Comparison of ENCODE assay signal across 21 mouse cellular contexts in genomic region chr10:60077226-60077625, GRCm38 (mm10). TPM values are rescaled to one million over a fixed set of nuclear protein-coding genes. Genes with fewer than 3 reads are reported as not detected.
DNase-seq lines count a peak whose midpoint lies in the region; ATAC-seq lines count a peak whose summit lies in the region.
"Had no signal": no experiment of that assay in that cellular context is flagged by ENCODE, and none has a peak within 500 bp of the region (broad histone marks: within the 10 kb centered on the region; RNA-seq: fewer than 3 reads in every experiment).

No protein-coding gene starts in this region.

- no peaks in the 10 kb centered on the region for H3K27me3 ChIP-seq in erythroblast, embryonic 14.5 days (ENCODE audit: control insufficient read depth)
- H3K27me3 ChIP-seq in megakaryocyte, embryonic 14.5 days (replicated peaks): no peaks in the 10 kb centered on the region
- no peaks in the 10 kb centered on the region for H3K27me3 ChIP-seq in liver, embryonic 16.5 days (ENCODE audit: control insufficient read depth, insufficient read depth, low read depth, low read length)
- H3K27me3 ChIP-seq: forebrain, embryonic 12.5 days; Patski had no signal

- no peaks in the 10 kb centered on the region for H3K9me3 ChIP-seq in erythroblast, embryonic 14.5 days (ENCODE audit: control insufficient read depth, low read length)
- no peaks in the 10 kb centered on the region for H3K9me3 ChIP-seq in megakaryocyte, embryonic 14.5 days
- no peaks in the 10 kb centered on the region for H3K9me3 ChIP-seq in liver, embryonic 16.5 days (replicated peaks; ENCODE audit: control insufficient read depth, low read length)
- H3K9me3 ChIP-seq: embryonic facial prominence, embryonic 10.5 days; forebrain, embryonic 12.5 days; heart, embryonic 12.5 days; hindbrain, embryonic 10.5 days had no signal

- peaks cover 5% of the 10 kb centered on the region for H3K36me3 ChIP-seq in erythroblast, embryonic 14.5 days (ENCODE audit: control insufficient read depth)
- peaks cover 33% of the 10 kb centered on the region for H3K36me3 ChIP-seq in megakaryocyte, embryonic 14.5 days (replicated peaks; ENCODE audit: low read length)
- H3K36me3 ChIP-seq in liver, embryonic 16.5 days (ENCODE audit: control insufficient read depth, insufficient read depth): no peaks in the 10 kb centered on the region
- H3K36me3 ChIP-seq: embryonic facial prominence, embryonic 10.5 days; forebrain, embryonic 12.5 days; heart, embryonic 12.5 days; hindbrain, embryonic 10.5 days had no signal

- peaks cover 68% of the 10 kb centered on the region for H3K4me1 ChIP-seq in erythroblast, embryonic 14.5 days (ENCODE audit: control insufficient read depth)
- peaks cover 76% of the 10 kb centered on the region for H3K4me1 ChIP-seq in megakaryocyte, embryonic 14.5 days
- peaks cover 47% of the 10 kb centered on the region for H3K4me1 ChIP-seq in liver, embryonic 16.5 days (ENCODE audit: control insufficient read depth, low read depth, low read length)

- no peak for DNase-seq in cerebellum, adult 9-10 months
- DNase-seq: adrenal gland, postnatal 14 days; B cell, adult 2 months; cerebellum, adult 18-20 months; cerebellum, postnatal 10 days; gastrocnemius, postnatal 10 days; heart, adult 18-20 months had no signal

- H3K4me2 ChIP-seq in liver, embryonic 16.5 days (ENCODE audit: low read depth, low read length): no peak overlapping the region
- H3K4me2 ChIP-seq: forebrain, embryonic 12.5 days; hindbrain, embryonic 14.5 days had no signal

- H3K27ac ChIP-seq in liver, embryonic 16.5 days (ENCODE audit: low read length): peak overlapping the region; percentile 85; the same call in 1 of the 2 replicates
- H3K27ac ChIP-seq: embryonic facial prominence, embryonic 10.5 days; forebrain, embryonic 12.5 days; hindbrain, embryonic 10.5 days had no signal

- WGBS in liver, embryonic 16.5 days (ENCODE audit: insufficient replicate concordance): 86% methylated on average over 7 of the region's 7 CpGs

- H3K9ac ChIP-seq in liver, embryonic 16.5 days (ENCODE audit: low read depth, low read length): no peak overlapping the region
- H3K9ac ChIP-seq: forebrain, embryonic 12.5 days; heart, embryonic 12.5 days; hindbrain, embryonic 14.5 days had no signal

- H3K4me3 ChIP-seq in erythroblast, embryonic 14.5 days (replicated peaks): peak overlapping the region; percentile 58
- H3K4me3 ChIP-seq in megakaryocyte, embryonic 14.5 days (replicated peaks): peak overlapping the region; percentile 83
- H3K4me3 ChIP-seq in liver, embryonic 16.5 days (ENCODE audit: low read depth, low read length): no peak overlapping the region
- H3K4me3 ChIP-seq: embryonic facial prominence, embryonic 10.5 days; forebrain, embryonic 12.5 days; heart, embryonic 12.5 days; hindbrain, embryonic 10.5 days had no signal

- no peak for ATAC-seq in erythroblast, adult 5-6 weeks (replicated peaks; ENCODE audit: low FRiP score, poor library complexity, severe bottlenecking)
- no peak for ATAC-seq in megakaryocyte, adult 5-6 weeks (ENCODE audit: poor library complexity, severe bottlenecking)
- no peak for ATAC-seq in liver, embryonic 16.5 days (ENCODE audit: low read depth)
- ATAC-seq in cerebellum, adult (ENCODE audit: insufficient number of reproducible peaks, low FRiP score, low TSS enrichment): no peak
- ATAC-seq: activated CD4-positive, CD25-positive, alpha-beta regulatory T cell, adult 4 months; forebrain, embryonic 16.5 days; Patski had no signal

RNA-seq across cellular contexts. Expression of gene Spock2, which starts 28.8 kb away (rescaled TPM):
- polyA plus RNA-seq in erythroblast, embryonic 14.5 days (2012): 0.01 and 0.03 TPM in 2 replicates
- total RNA-seq in erythroblast, adult 5-6 weeks (2015; ENCODE audit: low replicate concordance): not detected in 2 replicates
- not detected in 2 replicates for total RNA-seq in erythroblast, adult 5-6 weeks (2017; ENCODE audit: low replicate concordance)
- polyA plus RNA-seq in megakaryocyte, embryonic 14.5 days (2012; ENCODE audit: insufficient read depth, low replicate concordance): 3.1 and 5.4 TPM in 2 replicates
- 0.11 and 0.20 TPM in 2 replicates for total RNA-seq in megakaryocyte, adult 5-6 weeks (2015)
- 0.04 and 0.07 TPM in 2 replicates for total RNA-seq in megakaryocyte, adult 5-6 weeks (2017)
- polyA plus RNA-seq in liver, embryonic 16.5 days (2015; fragmentation: Nextera tagmentation; extraction: Ambion mirVana): 0.02 and 0.14 TPM in 2 replicates
